Mouse (Mus musculus) heart, embryonic 10.5 days (tissue): ENCODE measurements at regions not wholly inside any gene's neighbourhood (a gene's known extent, or its start where the extent isn't known, plus 50 kb on each side); places are given as distances from the start of the nearest gene placed in this dataset.
A peak's percentile ranks its signal among the peaks of the same experiment; 100 is the strongest.

Experiments
- DNase-seq: peaks from one replicate; pipeline ENCODE4 v3.0.0-alpha.2; 2017; ENCODE audit warnings: low spot score
- H3K27ac ChIP-seq: fragments of 300-500 bp; sonication (generic); 2 replicates; pipeline ENCODE4 v1.5.1; 2016; ENCODE audit warnings: mild to moderate bottlenecking
- H3K27me3 ChIP-seq: fragments of 300-500 bp; sonication (generic); 2 replicates; pipeline ENCODE4 v1.6.1; 2016; ENCODE audit warnings: mild to moderate bottlenecking; ENCODE audit not compliant: poor library complexity, insufficient read depth, severe bottlenecking
- H3K36me3 ChIP-seq: fragments of 300-500 bp; sonication (generic); 2 replicates; pipeline ENCODE4 v1.6.1; 2016; ENCODE audit warnings: mild to moderate bottlenecking, moderate library complexity
- H3K4me1 ChIP-seq: fragments of 300-500 bp; sonication (generic); 2 replicates; pipeline ENCODE4 v1.6.1; 2016; ENCODE audit warnings: mild to moderate bottlenecking
- H3K4me3 ChIP-seq: fragments of 300-500 bp; sonication (generic); 2 replicates; pipeline ENCODE4 v1.5.1; 2016; ENCODE audit warnings: mild to moderate bottlenecking, moderate library complexity
- H3K9me3 ChIP-seq: fragments of 300-500 bp; sonication (generic); 2 replicates; pipeline ENCODE4 v1.6.1; 2016; ENCODE audit warnings: mild to moderate bottlenecking, moderate library complexity
- WGBS: fragments of 180-500 bp; shearing (Covaris S2); methylation state at CpG from one replicate; pipeline ENCODE4 v1.1.7; 2016; 5-methylcytosine and 5-hydroxymethylcytosine counted together

DNA sequence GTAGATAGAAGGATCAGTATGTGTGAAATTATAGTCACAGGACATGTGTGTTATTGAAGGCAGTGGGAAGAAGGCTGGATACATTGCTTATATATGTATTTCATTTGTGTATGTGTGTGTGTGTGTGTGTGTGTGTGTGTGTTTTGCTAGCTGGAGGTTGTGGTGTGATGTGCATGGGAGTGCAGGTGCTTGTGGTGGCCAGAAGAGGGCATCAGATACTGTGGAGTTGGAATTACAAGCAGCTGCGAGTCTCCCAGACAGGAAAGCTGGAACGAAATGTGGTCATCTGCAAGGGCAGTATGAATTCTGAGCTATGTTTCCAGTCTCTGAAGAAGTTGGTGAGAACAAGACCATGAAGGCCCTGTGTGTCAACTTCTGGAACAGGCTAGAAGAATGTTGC lies 145.1 kb downstream of the Tmem38b start:
- H3K27ac ChIP-seq: no peak overlapping the region
- H3K9me3 ChIP-seq: no peaks in the 10 kb centered on the region
- DNase-seq: no peak
- H3K4me3 ChIP-seq: no peak overlapping the region
- no peaks in the 10 kb centered on the region for H3K36me3 ChIP-seq
- H3K27me3 ChIP-seq: no peaks in the 10 kb centered on the region
- peaks cover 7% of the 10 kb centered on the region for H3K4me1 ChIP-seq
- WGBS: 94% methylated on average over 2 of the region's 2 CpGs

DNA sequence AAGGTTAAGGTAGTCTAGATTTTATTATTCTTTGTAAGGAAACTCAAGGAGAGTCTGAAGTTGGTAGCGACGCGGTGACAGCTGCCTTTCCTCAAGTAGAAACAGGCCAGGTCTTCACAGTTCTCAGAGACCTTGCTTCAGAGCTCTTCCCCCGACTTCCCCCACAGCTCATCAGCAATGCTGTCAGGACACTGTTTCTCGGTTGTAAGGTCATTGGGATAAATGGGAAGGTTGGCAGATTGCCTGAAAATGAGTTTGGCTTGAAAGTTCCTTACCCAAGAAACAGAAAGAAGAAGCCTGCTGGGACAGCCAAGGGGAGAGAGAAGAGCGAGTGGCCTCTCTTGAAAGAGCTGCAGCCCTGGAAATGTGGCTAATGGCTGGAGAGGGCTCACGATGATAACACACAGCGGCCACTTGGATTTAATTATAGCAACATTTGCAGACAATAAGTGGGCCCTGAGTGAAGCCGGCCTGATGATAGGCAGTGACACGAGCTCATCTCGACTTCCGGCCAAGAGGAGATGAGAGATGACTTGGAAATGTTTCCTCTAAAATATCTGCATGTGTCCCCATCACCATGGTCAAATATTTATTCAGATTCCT lies 150.3 kb downstream of the Tmem38b start:
- peak overlapping the region; percentile 24 for H3K27ac ChIP-seq
- H3K27me3 ChIP-seq: no peaks in the 10 kb centered on the region
- DNase-seq: peak; percentile 77
- WGBS: 39% methylated on average over 12 of the region's 12 CpGs
- H3K4me1 ChIP-seq: peaks cover 13% of the 10 kb centered on the region
- no peak overlapping the region for H3K4me3 ChIP-seq
- no peaks in the 10 kb centered on the region for H3K9me3 ChIP-seq
- no peaks in the 10 kb centered on the region for H3K36me3 ChIP-seq

DNA sequence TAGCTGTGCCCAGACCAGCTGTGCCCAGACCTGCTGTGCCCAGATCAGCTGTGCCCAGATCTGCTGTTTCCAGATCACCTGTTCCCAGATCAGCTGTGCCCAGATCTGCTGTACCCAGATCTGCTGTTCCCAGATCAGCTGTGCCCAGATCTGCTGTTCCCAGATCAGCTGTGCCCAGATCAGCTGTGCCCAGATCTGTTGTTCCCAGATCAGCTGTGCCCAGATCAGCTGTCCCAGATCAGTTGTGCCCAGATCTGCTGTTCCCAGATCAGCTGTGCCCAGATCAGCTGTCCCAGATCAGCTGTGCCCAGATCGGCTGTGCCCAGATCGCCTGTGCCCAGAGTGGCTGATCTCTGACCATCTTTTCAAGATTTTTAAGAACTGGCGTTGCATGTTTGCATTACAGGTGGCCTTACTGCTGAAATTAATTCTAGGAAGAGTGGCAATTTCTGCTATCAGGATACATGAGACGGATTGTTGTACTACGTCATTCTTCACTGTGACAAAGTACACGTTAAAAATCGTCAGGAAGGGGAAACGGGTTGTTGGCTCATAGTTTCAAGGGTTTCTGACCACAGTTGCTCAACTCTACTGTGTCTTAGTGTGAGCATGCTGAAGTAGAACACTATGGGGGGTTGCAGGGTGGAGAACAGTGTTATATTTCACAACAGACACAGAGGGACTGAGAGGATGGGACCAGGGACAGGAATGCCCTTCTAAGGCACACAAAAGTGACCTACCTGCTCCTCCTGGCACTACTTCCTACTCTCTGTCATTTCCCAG lies 160.9 kb downstream of the Tmem38b start:
- Histone ChIP-seq H3K4me1 (no peaks in the 10 kb centered on the region), H3K9me3 (no peaks in the 10 kb centered on the region), H3K27ac (no peak overlapping the region), H3K4me3 (no peak overlapping the region), H3K27me3 (no peaks in the 10 kb centered on the region), H3K36me3 (no peaks in the 10 kb centered on the region)
- WGBS: 79% methylated on average over 8 of the region's 8 CpGs
- DNase-seq: no peak

DNA sequence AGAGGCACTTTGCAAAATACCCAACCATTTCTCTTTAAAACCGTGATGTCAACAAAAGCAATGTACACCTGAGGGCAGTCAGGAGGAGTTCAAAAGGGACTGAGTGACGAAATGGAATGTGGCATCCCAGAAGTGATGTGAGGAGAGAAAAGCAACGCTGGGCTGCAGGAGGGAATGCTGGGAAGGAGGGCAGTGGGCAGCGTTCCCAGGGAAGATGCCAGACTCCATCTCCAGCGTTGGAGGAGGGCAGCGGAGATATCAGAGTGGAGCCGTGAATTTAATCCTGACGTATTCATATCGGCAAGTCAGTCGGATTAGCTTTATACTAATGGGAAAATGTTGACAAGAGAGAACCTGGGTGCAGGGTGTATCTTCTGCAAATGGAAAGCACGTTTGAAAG lies 161.7 kb downstream of the Tmem38b start:
- Histone ChIP-seq H3K27me3 (no peaks in the 10 kb centered on the region), H3K27ac (no peak overlapping the region), H3K4me1 (no peaks in the 10 kb centered on the region), H3K36me3 (no peaks in the 10 kb centered on the region), H3K4me3 (no peak overlapping the region), H3K9me3 (no peaks in the 10 kb centered on the region)
- 71% methylated on average over 11 of the region's 11 CpGs for WGBS
- no peak for DNase-seq

DNA sequence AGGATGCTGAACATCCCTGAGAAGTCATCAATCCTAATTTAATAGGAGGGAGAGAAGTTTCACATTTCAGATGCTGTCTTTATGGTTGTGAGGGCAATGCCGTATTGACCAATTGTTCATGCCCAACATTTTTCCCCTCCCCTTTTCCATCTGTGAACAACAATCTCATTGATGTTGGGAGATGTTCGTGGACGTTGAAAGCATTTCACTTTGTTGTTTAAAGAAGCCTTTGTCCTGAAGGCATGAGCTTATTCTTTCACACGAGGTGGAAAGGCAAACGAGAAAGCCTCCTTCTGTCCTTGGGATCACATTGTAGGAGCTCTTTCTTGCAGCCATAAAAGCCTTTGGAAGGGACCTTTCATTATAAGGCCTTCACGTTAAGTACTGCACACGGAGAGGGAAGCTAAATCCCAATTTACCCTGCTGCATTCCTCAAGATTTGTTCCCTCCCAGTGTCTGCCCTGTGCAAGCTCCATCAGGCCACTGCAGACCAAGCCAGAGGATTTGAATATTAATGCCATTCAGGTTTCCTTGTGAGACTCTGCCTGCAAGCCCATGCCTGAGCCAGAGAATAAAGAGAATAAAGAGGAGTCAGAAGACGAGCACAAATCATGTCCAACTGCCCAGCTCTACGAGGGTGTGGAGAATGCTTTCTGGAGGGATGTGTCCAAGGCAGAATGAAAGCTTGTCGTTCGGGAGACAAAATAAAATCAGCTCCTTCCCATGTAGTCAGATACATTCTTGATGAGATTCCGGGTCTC lies 195.4 kb downstream of the Tmem38b start:
- Histone ChIP-seq H3K36me3 (no peaks in the 10 kb centered on the region), H3K27me3 (no peaks in the 10 kb centered on the region), H3K4me3 (no peak overlapping the region), H3K9me3 (no peaks in the 10 kb centered on the region), H3K27ac (no peak overlapping the region), H3K4me1 (no peaks in the 10 kb centered on the region)
- 53% methylated on average over 12 of the region's 12 CpGs for WGBS
- no peak for DNase-seq

DNA sequence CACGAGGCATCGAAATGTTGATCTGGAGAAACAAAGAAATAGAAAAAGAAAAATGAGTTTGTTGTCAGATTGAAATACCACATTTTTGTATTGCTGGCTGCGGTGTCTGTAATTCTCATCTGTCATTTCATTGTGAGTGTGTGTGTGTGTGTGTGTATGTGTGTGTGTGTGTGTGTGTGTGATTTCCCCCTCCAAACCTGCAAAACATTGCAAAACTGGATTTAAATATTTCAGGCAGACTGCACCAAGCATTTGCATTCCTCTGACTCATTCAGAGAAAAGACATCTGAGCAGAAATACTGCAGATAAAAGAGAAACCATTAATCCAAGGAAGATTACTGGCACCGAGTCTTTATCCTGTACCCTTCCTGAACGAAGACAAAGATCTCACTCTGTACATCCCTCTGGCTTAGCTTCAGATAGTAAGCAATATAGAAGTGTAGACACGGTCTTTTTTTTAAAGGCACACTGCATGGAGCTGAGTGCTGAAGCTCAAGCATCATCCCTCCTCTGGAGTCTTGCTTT lies 196.1 kb downstream of the Tmem38b start:
- Histone ChIP-seq H3K4me3 (no peak overlapping the region), H3K4me1 (no peaks in the 10 kb centered on the region), H3K36me3 (no peaks in the 10 kb centered on the region), H3K27ac (no peak overlapping the region), H3K9me3 (no peaks in the 10 kb centered on the region), H3K27me3 (no peaks in the 10 kb centered on the region)
- 62% methylated on average over 6 of the region's 6 CpGs for WGBS
- DNase-seq: no peak

DNA sequence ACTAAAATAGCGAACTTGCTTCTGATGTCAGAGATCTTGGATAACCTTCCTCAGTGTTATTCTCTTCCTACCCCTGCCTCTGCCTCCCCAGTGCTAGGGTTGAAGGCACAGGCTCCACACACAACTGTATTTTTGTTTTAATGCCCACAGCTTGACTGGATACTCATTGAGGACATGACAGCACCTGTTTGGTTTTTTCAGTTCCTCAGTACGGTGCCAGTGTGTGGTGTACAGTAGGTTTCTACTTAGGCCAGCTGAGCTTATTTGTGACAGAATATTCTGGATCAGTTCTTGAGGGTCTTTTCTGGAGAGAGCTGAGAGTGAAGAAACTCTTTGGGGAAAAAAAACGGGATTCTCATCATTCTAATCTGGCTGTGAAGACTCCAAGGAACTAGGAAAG lies 201.1 kb downstream of the Tmem38b start:
- no peaks in the 10 kb centered on the region for H3K27me3 ChIP-seq
- H3K4me1 ChIP-seq: peaks cover 8% of the 10 kb centered on the region; the same call in 1 of the 2 replicates
- no peak overlapping the region for H3K4me3 ChIP-seq
- no peak for DNase-seq
- no peaks in the 10 kb centered on the region for H3K36me3 ChIP-seq
- no peaks in the 10 kb centered on the region for H3K9me3 ChIP-seq
- 71% methylated on average over 3 of the region's 3 CpGs for WGBS
- no peak overlapping the region for H3K27ac ChIP-seq

DNA sequence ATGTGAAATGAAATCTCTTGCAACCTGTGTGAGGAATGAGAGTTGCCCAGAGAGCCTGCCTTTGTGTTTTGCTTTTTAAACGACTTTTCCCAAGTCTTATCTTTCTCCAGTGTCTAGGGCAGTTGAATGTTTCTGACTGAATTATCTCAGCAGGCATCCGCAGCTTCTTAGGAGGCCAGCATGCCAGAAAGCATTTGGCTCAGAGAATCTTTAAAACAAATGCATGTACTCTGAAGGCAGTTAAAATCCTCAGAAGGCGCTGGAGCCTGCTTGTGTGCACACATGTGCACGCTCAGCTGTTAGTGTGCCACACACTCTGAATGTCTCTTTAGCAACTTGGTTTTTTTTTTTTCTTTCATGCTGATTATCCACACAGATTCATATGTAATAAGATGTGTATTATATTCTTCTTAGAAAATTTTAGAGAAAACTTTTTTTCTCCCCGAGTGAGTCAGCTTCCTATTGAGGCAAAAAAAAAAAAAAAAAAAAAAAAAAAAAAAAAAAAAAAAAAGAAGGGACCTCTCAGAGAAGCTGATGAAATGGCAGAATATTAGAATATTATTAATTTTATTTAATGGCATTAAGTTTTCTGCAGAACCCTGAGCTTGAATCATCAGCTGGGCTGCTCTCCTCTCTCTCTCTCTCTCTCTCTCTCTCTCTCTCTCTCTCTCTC lies 201.9 kb downstream of the Tmem38b start:
- no peak for DNase-seq
- H3K36me3 ChIP-seq: no peaks in the 10 kb centered on the region
- no peaks in the 10 kb centered on the region for H3K27me3 ChIP-seq
- no peak overlapping the region for H3K27ac ChIP-seq
- peaks cover 8% of the 10 kb centered on the region; the same call in 1 of the 2 replicates for H3K4me1 ChIP-seq
- no peaks in the 10 kb centered on the region for H3K9me3 ChIP-seq
- WGBS: 31% methylated on average over 5 of the region's 5 CpGs
- H3K4me3 ChIP-seq: no peak overlapping the region

DNA sequence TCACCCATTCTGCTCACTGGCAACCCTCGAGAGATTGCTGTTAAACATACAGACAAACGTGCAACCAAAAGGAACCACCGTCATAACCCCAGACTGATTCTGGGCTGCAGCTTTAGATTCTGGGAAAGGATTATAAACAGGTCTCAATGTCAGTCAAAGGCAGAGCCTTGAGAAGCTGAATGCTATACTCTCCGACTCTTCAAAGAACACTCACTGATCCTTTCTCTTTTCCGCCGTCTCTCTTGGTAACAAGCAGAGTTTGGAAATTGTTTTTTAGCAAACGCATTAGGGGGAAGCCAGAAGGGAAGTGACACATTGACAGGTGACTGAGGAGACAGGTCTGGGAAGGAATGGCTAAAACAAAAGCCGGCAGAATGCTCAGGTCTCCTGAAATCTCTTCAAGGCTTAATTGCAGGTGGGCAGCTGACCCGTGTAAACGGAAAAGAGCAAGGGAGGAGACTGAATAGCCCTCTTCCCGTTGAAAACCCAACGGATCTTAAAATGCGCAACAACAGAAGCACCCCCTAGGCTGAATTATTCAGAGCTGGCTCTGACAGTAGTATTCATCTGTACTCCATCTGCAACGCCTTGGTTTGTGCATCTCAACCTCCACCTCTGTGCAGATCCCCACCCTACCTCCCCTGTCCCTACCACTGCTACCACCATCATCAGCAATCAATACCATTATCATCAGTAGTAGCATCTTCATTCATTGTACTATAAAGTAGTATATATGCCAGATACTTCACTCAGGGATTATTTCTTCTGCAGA lies 219.6 kb downstream of the Tmem38b start:
- WGBS: 55% methylated on average over 14 of the region's 14 CpGs
- H3K27me3 ChIP-seq: no peaks in the 10 kb centered on the region
- no peaks in the 10 kb centered on the region for H3K9me3 ChIP-seq
- DNase-seq: no peak
- no peak overlapping the region for H3K27ac ChIP-seq
- H3K36me3 ChIP-seq: no peaks in the 10 kb centered on the region
- H3K4me3 ChIP-seq: no peak overlapping the region
- no peaks in the 10 kb centered on the region for H3K4me1 ChIP-seq

DNA sequence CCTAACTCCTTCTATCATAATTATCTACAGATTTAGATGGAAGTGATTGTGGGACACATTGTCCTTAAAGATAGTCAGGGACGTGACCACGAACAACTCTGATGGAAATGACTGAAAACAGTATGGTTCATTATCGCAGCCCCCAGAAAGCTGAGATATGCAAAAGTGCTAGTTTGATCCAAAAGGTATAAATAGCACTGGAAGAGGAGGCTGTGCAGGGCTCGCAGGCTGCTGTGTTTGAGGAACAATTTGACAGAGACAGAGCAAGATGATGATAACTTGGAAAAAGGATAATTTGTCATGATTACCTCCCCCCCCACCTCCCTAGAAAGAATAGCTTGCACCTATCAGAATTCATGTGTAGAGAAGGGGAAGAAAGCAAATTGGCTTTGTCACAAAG lies 238.5 kb downstream of the Tmem38b start:
- WGBS: 61% methylated on average over 4 of the region's 4 CpGs
- H3K27me3 ChIP-seq: no peaks in the 10 kb centered on the region
- H3K36me3 ChIP-seq: no peaks in the 10 kb centered on the region
- no peaks in the 10 kb centered on the region; the same call in 1 of the 2 replicates for H3K4me1 ChIP-seq
- H3K4me3 ChIP-seq: no peak overlapping the region
- no peak for DNase-seq
- no peak overlapping the region for H3K27ac ChIP-seq
- peaks cover 1% of the 10 kb centered on the region; the same call in 1 of the 2 replicates for H3K9me3 ChIP-seq

DNA sequence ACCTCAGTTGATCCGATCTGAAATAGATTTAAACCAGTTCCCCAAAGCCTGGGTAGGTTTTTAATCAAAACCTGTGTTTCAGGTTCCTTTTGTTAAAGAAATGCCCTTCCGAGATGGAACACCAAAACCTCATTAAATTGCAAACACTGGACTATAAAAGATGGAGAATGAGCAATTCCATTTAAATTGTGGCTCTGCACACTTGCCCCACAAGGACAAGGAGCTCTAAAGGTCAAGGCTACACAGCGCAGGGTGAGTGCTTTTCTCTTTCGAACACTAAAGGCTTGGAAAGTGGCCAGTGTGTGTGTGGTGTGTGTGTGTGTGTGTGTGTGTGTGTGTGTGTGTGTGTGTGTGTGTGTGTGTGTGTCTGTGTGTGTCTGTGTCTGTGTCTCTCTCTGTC lies 246.1 kb downstream of the Tmem38b start:
- no peak overlapping the region for H3K4me3 ChIP-seq
- WGBS: 77% methylated on average over 4 of the region's 4 CpGs
- no peaks in the 10 kb centered on the region for H3K36me3 ChIP-seq
- H3K27ac ChIP-seq: no peak overlapping the region
- H3K4me1 ChIP-seq: no peaks in the 10 kb centered on the region
- no peak for DNase-seq
- no peaks in the 10 kb centered on the region for H3K27me3 ChIP-seq
- peaks cover 8% of the 10 kb centered on the region for H3K9me3 ChIP-seq

DNA sequence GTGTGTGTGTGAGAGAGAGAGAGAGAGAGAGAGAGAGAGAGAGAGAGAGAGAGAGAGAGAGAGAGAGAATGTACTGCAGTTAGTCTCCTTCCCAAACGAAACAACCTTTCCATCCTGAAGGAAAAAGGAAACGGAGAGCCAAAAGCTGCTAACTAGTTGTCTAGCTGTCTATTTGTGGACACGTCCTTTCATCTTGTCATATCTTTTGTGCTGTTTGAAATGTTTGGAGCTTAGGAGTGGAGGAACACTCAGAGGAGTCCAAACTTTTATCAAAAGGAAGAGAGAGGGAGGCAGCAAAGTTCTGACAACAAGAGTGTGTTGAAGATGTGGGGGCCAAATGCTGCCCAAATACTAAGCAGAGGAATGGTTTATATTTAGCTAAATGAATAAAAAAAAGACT lies 246.6 kb downstream of the Tmem38b start:
- no peaks in the 10 kb centered on the region for H3K36me3 ChIP-seq
- H3K9me3 ChIP-seq: peaks cover 8% of the 10 kb centered on the region
- H3K27ac ChIP-seq: no peak overlapping the region
- H3K27me3 ChIP-seq: no peaks in the 10 kb centered on the region
- no peak for DNase-seq
- H3K4me1 ChIP-seq: no peaks in the 10 kb centered on the region
- 59% methylated on average over 3 of the region's 3 CpGs for WGBS
- no peak overlapping the region for H3K4me3 ChIP-seq
